Mouse (Mus musculus): ENCODE data around the gene Chmp2a. TPM values are rescaled to one million over a fixed set of nuclear protein-coding genes. Genes with fewer than 3 reads are reported as not detected.
A peak's percentile ranks its signal among the peaks of the same experiment; 100 is the strongest.

The Chmp2a gene
- total RNA-seq, 2 experiments from 2014 or later: 76.2 to 106 TPM

- TF ChIP-seq CTCF (IDR thresholded peaks at IDR 0.05): no peak
- H3K27ac ChIP-seq: no peak overlapping the region
- intact Hi-C loops (cut with DNase I): no loop called here
- H3K4me3 ChIP-seq: no peak overlapping the region
- DNase-seq: no peak
These were observed 2.6 kb downstream of the Chmp2a start for GRCm38 (mm10) chr7:13031983-13032382.

- no peak for DNase-seq
- Histone ChIP-seq H3K4me3 (no peak overlapping the region), H3K27ac (no peak overlapping the region)
- TF ChIP-seq CTCF (IDR thresholded peaks at IDR 0.05): peak; percentile 49
- intact Hi-C loops (cut with DNase I): no loop called here
These were observed 3.5 kb downstream of the Chmp2a start for GRCm38 (mm10) chr7:13031069-13031468.

GRCm38 (mm10) chr7:13028986-13029385, 5.6 kb downstream of the Chmp2a start:
- Histone ChIP-seq H3K27ac (no peak overlapping the region), H3K4me3 (no peak overlapping the region)
- TF ChIP-seq CTCF (IDR thresholded peaks at IDR 0.05): no peak
- DNase-seq: no peak
- intact Hi-C loops (cut with DNase I): no loop called here

- no peak for DNase-seq
- H3K27ac ChIP-seq: peak overlapping the region; percentile 99
- TF ChIP-seq CTCF (IDR thresholded peaks at IDR 0.05): no peak
- H3K4me3 ChIP-seq: peak overlapping the region; percentile 97
- intact Hi-C loops (cut with DNase I): no loop called here
These were observed 9.0 kb downstream of the Chmp2a start for GRCm38 (mm10) chr7:13025511-13026112.

GRCm38 (mm10) chr7:13024805-13025204, 9.8 kb downstream of the Chmp2a start:
- intact Hi-C loops (cut with DNase I): loop anchor here (5.0 kb wide), 1 partner anchor 48 kb away; the partner anchor contains the start of gene Zfp446
- H3K27ac ChIP-seq: peak overlapping the region; percentile 99
- peak overlapping the region; percentile 97 for H3K4me3 ChIP-seq
- peak; percentile 34 for TF ChIP-seq CTCF (IDR thresholded peaks at IDR 0.05)
- DNase-seq: peak; percentile 80

GRCm38 (mm10) chr7:13023928-13024731, 10.5 kb downstream of the Chmp2a start:
- intact Hi-C loops (cut with DNase I): loop anchor here (5.0 kb wide), 1 partner anchor 47 kb away; the partner anchor contains the start of gene Zfp446
- DNase-seq: peak; percentile 94
- TF ChIP-seq CTCF (IDR thresholded peaks at IDR 0.05): no peak
- Histone ChIP-seq H3K27ac (peak overlapping the region; percentile 99), H3K4me3 (peak overlapping the region; percentile 97)

- intact Hi-C loops (cut with DNase I): loop anchor here (5.0 kb wide), 1 partner anchor 46 kb away; the partner anchor contains the start of gene Zfp446
- TF ChIP-seq CTCF (IDR thresholded peaks at IDR 0.05): no peak
- peak; percentile 68 for DNase-seq
- H3K4me3 ChIP-seq: peak overlapping the region; percentile 97
- H3K27ac ChIP-seq: peak overlapping the region; percentile 99
These were observed 11.7 kb downstream of the Chmp2a start for GRCm38 (mm10) chr7:13022773-13023535.

GRCm38 (mm10) chr7:13015217-13015616, 19.4 kb downstream of the Chmp2a start:
- intact Hi-C loops (cut with DNase I): no loop called here
- DNase-seq: no peak
- no peak for TF ChIP-seq CTCF (IDR thresholded peaks at IDR 0.05)
- no peak overlapping the region for H3K27ac ChIP-seq
- H3K4me3 ChIP-seq: no peak overlapping the region

GRCm38 (mm10) chr7:13014275-13014839, 20.2 kb downstream of the Chmp2a start:
- no peak overlapping the region for H3K4me3 ChIP-seq
- no peak for TF ChIP-seq CTCF (IDR thresholded peaks at IDR 0.05)
- DNase-seq: no peak
- intact Hi-C loops (cut with DNase I): no loop called here
- no peak overlapping the region for H3K27ac ChIP-seq

GRCm38 (mm10) chr7:13013671-13014070, 20.9 kb downstream of the Chmp2a start:
- TF ChIP-seq CTCF (IDR thresholded peaks at IDR 0.05): no peak
- DNase-seq: no peak
- intact Hi-C loops (cut with DNase I): no loop called here
- H3K4me3 ChIP-seq: no peak overlapping the region
- no peak overlapping the region for H3K27ac ChIP-seq

GRCm38 (mm10) chr7:13010005-13010908, 24.4 kb downstream of the Chmp2a start, which contains the start of gene Zbtb45:
Gene Zbtb45, minus strand, starts transcription at chr7:13010034.
- Histone ChIP-seq H3K27ac (peak within 1 kb of the TSS; percentile 97), H3K4me3 (peak within 1 kb of the TSS; percentile 80)
- no peak for TF ChIP-seq CTCF (IDR thresholded peaks at IDR 0.05)
- no peak for DNase-seq
- intact Hi-C loops (cut with DNase I): no loop called here

All from gastrocnemius, adult 2 months (tissue).